Mouse (Mus musculus) spleen, embryonic (tissue): ENCODE data around the gene Sdcbp2.

Experiments used
- CTCF ChIA-PET: fragments of 350-600 bp; sonication (Branson Sonifier 250); formaldehyde crosslinking; loops from one replicate; lab custom pipeline; 2022; lab: Charles Lee

The Sdcbp2 gene

GRCm38 (mm10) chr2:151571873-151572700 lies at the start of gene Sdcbp2:
Sdcbp2 (plus strand) TSS chr2:151572622.
- CTCF ChIA-PET, result no interaction called here

- CTCF ChIA-PET, result no interaction called here
Measured at GRCm38 (mm10) chr2:151524324-151525041, 47.9 kb upstream of the Sdcbp2 start.

GRCm38 (mm10) chr2:151525520-151525919 lies 46.9 kb upstream of the Sdcbp2 start:
- CTCF ChIA-PET, result no interaction called here

- CTCF ChIA-PET, result no interaction called here
Measured at GRCm38 (mm10) chr2:151528066-151528465, 44.4 kb upstream of the Sdcbp2 start.

- CTCF ChIA-PET, result no interaction called here
Measured at GRCm38 (mm10) chr2:151529169-151529568, 43.3 kb upstream of the Sdcbp2 start.

GRCm38 (mm10) chr2:151530378-151531230 lies 41.8 kb upstream of the Sdcbp2 start:
- CTCF ChIA-PET, result no interaction called here

GRCm38 (mm10) chr2:151533632-151534031 lies 38.8 kb upstream of the Sdcbp2 start:
- CTCF ChIA-PET, result no interaction called here

GRCm38 (mm10) chr2:151535961-151536617 lies 36.3 kb upstream of the Sdcbp2 start:
- CTCF ChIA-PET, result no interaction called here

GRCm38 (mm10) chr2:151536618-151536974 lies 35.8 kb upstream of the Sdcbp2 start:
- CTCF ChIA-PET, result no interaction called here

- CTCF ChIA-PET, result no interaction called here
Measured at GRCm38 (mm10) chr2:151538646-151539045, 33.8 kb upstream of the Sdcbp2 start.

GRCm38 (mm10) chr2:151542323-151543062 lies 29.9 kb upstream of the Sdcbp2 start, which contains the start of gene Fkbp1a:
Fkbp1a (plus strand) TSS chr2:151542483.
- CTCF ChIA-PET, result interaction anchor here (0.6 kb wide), 1 partner anchor 563 kb away, joined by 3 read pairs; no protein-coding TSS in a partner anchor

- CTCF ChIA-PET, result interaction anchor here (0.6 kb wide), 1 partner anchor 542 kb away, joined by 3 read pairs; no protein-coding TSS in a partner anchor
Measured at GRCm38 (mm10) chr2:151543063-151543895, 29.1 kb upstream of the Sdcbp2 start.

GRCm38 (mm10) chr2:151544673-151545072 lies 27.7 kb upstream of the Sdcbp2 start:
- CTCF ChIA-PET, result no interaction called here

- CTCF ChIA-PET, result no interaction called here
Measured at GRCm38 (mm10) chr2:151546571-151546970, 25.9 kb upstream of the Sdcbp2 start.

GRCm38 (mm10) chr2:151549615-151550121 lies 22.8 kb upstream of the Sdcbp2 start:
- CTCF ChIA-PET, result no interaction called here

- CTCF ChIA-PET, result interaction anchor here (0.5 to 0.6 kb wide), 2 partner anchors 525 to 1339 kb away, joined by 3 read pairs; no protein-coding TSS in a partner anchor
Measured at GRCm38 (mm10) chr2:151562930-151563921, 9.2 kb upstream of the Sdcbp2 start.

- CTCF ChIA-PET, result no interaction called here
Measured at GRCm38 (mm10) chr2:151564006-151564405, 8.4 kb upstream of the Sdcbp2 start.

GRCm38 (mm10) chr2:151564986-151565385 lies 7.4 kb upstream of the Sdcbp2 start:
- CTCF ChIA-PET, result no interaction called here
